Mouse (Mus musculus) cerebellum, adult 8-10 months (tissue): ENCODE results near the gene Dag1.
"Not testable (repeated sequence)": the region's sequence is repeated elsewhere in the genome, so short reads cannot be mapped to it uniquely, and the experiment has no call there.

Experiments
- DNase-seq: peaks from one replicate; pipeline ENCODE4 v3.0.0; 2022

Dag1 gene

DNA sequence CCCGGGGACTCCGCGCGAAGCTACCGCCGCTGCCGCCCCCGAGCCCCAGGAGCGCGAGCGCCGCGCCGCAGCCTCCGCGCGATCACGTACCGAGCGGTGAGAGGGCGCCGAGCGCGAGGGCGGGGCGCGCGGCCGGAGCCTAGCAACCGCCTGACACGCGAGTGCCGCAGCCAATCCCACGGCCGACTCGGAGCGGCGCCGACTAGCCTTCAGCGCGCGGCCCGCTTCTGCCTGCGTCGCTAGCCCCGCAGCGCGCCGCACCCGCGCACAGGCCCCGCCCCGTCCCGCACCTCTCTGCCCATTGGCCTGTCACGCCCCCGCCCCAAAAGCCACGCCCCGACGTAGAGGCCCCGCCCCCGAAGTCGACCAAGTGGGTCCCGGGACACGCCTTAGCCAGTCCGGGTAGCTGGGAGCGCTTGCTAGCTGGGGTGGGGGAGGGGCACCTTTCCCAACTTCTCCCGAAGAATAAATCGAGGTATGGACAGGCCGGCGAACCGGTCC is at the start of gene Dag1:
TSS of gene Dag1 (minus strand) at position 269 of the 501 bp plus-strand sequence.
- DNase-seq = peak; percentile 99

DNA sequence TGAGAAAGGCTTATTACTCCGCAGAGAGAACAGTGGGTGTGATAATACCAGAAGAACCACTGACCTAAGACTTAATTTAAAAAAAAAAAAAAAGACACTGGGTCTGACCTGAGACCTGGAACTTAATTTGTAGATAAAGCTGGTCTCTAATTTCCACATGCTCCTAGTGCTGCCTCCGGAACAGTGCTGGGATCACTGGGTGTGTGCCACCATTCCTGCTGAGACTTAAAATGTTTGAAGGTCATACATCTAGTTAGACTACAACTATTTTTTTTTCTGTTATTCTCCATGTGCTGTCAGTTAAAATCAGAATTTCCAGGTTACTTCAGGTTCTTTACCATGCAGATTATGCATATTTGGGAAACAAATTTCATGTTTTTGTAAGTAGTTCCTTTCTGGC is 44.4 kb upstream of the Dag1 start:
- DNase-seq = no peak

DNA sequence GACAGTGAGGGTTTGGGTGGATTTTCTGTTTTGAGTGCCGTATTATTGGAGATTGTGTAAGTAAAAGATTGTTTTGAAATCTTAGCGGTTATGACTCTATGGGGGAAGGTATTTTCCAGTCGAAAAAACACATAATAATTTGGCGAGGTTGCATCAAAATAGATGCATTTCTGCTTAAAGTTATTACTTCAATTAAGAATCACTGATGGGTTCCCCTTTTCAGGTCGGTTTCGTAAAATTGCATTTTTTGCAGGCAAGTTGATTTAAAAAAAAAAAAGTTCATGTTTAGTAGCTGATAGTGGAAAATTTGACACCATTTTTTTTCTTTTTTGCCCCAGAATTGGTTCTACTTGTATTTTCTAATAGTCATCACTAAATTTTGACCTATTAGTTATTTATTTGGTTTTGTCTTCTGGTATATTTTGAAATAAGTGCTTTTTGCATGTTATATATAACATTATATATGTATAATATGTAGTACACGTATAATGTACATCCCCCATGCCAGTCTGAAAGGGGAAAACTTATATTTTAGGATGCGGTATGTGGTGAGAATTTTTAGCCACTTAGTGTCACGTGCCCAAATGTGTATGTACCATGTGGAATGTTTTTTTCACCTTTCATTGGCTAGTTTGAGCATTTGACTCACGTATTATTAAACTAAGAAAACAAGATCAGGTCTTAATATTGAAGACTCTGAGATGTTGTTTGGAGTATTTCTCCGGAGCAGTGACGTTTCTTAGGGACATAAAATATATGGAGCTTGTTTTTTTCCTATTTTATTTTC is 43.5 kb upstream of the Dag1 start:
- no peak for DNase-seq

DNA sequence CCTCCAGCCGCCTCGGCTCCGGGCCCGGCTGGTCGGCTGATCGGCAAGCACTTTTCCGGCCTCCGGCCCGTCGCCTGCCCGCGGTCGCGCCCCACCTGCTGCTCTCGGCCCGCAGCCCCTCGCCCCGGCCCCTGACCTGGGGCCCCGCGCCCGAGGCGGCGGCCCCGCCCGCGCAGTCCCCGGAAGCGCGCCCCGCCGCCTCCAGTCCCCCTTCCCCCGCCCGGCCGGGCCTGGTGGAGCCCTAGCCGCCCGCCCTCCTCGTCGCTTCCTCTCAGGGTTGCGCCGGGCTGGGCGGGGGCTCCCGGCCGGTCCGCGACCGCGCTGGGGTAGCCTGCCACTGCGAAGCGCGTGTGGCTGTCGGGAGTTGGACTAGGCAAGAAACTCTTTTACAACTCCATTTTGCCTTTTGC is 42.8 kb upstream of the Dag1 start:
- DNase-seq = no peak

DNA sequence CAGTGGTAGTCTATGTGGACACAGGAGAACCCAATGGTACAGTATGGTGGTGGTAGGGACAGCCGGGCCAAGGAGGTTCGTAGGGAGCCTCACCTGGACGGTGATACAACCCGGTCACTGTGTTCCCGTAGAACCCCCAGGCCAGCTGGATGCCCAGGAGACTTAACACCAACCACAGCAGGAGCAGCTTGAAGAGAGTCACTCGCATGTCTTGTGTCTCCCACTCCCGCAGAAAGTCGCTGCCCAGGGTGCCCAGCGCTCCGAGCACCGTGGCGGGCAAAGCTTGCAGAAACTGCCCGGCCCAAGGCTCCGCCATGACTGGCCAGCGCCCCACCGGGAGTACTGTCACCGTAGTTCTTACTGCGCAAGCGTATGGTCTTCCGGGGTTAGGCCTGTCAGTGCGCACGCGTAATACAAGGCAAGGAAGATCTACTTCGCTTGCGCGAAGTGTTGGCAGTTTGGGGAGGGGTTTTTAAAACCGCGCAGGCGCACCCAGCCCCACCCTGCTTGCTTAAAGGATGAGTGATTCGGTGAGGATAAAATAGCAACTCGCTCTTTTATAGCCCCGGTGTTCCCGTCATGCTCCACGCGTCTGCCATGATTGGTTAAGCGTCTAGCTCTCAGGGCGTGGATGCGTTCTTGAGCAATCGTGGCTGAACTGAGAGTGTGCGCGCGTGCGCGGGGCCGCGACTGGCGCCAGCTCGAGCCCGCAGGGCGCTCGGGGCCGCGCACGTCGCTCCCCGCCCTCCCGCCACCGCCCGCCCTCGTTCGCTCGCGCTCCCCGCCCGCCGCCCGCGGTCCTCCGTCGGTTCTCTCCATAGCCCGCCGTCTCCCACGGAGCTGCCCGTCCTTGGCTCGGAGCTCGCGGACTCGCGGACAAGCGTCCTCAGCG is 42.1 kb upstream of the Dag1 start, which contains the start of the genes Rhoa and Tcta:
TSS of gene Rhoa (plus strand) at position 501 of the 892 bp plus-strand sequence.
TSS of gene Tcta (minus strand) at position 532 of the 892 bp plus-strand sequence.
- peak; percentile 98 for DNase-seq

DNA sequence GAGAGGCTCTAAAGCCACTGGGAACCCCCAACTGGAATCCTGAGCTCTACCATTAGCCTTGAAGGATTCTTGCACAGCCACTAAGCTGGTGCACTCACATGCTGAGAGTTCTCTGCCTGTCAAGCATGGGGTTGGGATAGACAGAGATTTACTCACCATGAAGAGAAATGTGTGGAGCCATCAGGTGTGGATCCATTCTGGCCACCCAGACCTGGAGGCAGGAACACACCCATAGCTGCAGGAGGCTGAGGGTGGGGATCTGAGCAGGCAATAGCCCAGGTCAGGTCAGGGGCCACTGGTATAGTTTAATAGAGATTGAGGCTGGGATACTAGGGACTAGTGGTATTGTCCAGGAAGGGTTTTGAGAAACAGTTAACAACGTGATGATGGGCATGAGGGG is 41.4 kb upstream of the Dag1 start:
- peak; percentile 45 for DNase-seq

DNA sequence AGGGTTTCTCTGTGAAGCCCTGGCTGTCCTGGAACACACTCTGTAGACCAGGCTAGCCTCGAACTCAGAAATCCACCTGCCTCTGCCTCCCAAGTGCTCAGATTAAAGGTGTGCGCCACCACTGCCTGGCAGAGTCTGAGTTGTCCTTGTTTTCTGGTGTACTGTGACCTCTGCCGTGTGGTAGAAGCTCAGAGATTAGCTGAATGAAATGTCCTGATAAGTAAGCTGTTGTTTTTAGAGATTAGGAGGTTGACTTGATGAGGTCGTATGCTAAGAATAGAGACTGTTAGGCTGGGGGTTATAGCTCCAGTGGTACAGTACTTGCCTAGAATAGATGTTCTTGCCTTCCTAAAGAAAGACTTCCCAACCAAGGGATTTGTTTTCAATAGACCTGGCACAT is 41.0 kb upstream of the Dag1 start:
- DNase-seq = no peak

DNA sequence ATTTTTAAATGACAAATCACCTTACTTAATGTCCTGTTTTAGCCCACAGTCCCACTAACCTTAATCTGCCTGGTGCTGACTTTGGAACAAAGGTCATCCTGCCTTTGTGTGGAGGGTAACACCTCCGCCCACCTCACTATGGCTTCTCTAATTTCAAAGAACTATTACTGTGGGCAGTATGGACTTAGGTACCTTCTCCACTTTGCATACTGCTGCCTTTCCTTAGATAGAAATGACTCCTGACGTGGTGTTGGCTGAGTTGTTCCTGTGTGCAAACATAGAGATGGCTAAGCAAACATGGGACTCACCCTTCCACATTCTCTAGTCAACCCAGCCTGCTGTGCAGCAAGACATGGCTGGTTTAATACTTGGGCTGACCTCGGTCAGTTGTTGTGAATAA is 38.1 kb upstream of the Dag1 start:
- no peak for DNase-seq

DNA sequence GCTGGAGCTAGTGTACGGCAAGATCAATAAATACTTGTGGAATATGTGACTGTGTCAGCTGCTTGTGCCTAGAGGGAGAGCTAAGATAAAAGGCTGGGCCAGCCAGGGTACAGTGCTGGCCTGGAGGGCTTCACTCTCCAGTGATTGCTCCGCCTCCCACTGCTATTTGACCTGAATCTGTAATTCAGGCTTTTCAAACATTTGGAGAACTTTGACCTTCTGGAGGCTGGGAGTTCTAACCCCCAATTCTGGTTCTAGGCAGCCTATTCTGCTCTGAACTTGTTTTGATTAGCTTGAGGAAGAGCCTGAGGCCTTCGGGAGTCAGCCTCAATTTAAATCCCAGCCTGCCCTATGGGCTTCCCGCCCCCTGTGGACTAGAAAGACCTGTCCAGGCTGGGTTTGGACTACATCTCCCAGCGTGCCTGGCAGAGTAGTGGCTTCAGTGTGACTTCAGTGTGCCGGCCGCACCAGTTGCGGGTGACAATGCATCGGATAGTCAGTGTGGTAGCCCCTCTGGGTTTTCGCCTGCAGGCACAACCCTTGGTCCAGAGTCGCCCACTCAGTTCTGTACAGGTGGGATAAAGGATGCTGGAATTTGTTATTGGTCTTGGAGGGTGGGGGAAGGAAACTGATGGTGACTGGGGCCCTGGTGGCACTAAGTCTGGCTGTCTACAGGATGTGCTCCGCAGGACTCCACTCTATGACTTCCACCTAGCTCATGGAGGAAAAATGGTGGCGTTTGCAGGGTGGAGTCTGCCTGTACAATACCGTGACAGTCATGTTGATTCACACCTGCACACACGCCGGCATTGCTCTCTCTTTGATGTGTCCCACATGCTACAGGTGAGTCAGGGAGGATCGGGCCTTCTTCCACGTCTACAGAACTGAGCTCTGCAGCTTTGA is 32.9 kb upstream of the Dag1 start, which contains the start of gene Amt:
TSS of gene Amt (plus strand) at position 401 of the 903 bp plus-strand sequence.
- peak; percentile 45 for DNase-seq

DNA sequence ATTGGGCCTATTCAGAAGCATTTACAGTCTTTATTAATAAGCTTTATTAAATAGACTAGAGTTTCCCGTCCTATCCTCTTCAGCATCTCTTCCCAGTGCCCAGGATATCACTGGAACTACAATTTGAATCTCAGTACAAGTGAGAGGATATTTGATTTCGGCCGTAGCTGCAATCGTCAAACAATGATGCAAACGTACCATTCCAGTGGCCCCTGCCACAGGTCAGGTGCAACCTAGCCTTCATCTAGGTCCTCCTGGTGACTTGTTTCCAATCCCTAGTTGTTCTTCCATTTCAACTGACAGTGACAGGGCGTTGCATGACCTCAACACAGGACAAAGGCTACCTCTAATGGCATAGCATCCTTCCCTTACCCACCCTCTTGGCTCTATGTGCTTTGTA is 27.0 kb upstream of the Dag1 start:
- DNase-seq = no peak

DNA sequence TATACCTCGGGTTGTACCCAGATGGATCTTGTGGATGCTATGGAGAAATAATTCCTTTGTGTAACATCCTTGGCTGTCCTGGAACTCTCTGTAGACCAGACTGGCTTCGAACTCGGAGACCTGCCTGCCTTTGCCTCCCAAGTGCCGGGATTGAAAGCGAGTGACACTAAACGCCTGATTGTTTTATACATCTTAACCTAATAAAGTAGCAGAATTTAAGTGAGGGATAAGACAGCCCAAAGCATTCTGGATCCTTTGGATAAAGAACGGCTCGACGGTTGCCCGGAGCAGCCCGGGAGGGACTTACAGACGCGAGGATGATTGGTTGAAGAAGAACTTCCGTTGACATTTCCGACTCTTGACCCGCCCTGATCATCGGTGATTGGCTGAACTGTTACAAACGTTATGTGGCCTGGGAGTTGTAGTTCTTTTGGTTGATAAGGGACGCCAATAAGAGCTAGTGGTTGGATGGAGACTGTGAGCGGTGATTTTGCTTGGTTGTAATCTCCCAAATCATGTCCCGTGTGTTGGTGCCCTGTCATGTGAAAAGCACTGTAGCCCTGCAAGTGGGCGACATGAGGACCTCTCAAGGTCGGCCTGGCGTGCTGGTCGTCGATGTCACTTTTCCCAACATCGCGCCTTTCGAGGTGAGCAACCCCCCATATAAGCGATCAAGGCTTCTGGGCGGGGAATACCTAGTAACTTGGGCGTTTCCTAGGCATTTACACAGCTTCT is 26.4 kb upstream of the Dag1 start, which contains the start of gene Nicn1:
TSS of gene Nicn1 (plus strand) at position 414 of the 735 bp plus-strand sequence.
- DNase-seq = peak; percentile 88

DNA sequence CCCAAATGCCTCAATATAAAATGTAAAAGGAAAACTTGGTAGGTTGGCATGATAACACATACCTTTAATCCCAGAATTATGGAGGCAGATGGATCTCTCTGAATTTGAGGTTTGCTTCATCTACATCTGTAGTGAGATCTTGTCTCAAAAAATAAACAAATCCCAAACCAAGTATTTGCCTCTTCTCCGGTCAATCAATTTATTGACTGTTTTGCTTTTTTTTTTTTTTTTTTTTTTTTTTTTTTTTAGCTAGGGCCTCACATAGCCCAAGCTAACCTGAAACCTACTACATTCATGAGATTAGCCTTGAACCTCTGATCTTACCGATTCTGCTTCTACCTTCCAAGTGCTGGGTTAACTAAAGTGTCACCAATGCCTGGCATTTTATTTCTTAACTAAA is 25.6 kb upstream of the Dag1 start:
- DNase-seq = no peak

DNA sequence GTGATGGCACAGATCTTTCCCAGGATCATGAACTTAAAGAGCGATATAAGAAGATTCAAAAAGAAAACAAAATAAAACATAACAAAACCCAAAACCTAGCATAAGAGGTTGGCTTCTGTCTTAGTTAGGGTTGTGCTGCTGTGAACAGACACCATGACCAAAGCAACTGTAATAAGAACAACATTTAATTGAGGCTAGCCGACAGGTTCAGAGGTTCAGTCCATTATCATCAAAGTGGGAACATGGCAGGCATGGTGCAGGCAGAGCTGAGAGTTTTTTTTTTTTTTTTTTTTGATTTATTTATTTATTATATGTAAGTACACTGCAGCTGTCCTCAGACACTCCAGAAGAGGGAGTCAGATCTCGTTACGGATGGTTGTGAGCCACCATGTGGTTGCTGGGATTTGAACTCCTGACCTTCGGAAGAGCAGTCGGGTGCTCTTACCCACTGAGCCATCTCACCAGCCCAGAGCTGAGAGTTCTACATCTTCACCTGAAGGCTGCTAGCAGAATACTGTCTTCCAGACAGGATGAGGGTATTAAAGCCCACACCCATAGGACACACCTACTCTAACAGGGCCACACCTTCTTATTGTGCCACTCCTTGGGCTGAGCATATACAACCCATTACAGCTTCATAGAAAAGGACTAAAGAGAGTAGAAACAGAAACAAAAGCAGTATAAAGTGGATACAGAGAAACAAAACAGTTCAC is 23.9 kb upstream of the Dag1 start:
- DNase-seq = not testable (repeated sequence)

DNA sequence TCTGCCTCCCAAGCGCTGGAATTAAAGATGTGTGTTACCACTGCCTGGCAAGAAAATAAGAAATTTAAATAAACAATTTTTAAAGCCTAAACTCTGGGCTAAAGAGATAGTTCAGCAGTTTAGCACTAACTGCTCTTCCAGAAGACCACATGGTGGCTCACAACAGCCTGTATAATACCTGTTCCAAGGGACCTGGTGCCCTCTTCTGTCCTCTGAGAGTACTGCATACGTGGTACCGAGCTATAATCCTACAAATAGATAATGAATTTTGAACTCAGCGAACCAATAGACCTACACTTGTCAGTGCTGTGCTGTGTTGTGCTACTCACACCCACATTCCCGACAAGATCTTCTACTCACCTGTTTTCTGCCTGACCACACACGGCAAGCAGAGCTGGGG is 20.7 kb upstream of the Dag1 start:
- DNase-seq = peak; percentile 72

DNA sequence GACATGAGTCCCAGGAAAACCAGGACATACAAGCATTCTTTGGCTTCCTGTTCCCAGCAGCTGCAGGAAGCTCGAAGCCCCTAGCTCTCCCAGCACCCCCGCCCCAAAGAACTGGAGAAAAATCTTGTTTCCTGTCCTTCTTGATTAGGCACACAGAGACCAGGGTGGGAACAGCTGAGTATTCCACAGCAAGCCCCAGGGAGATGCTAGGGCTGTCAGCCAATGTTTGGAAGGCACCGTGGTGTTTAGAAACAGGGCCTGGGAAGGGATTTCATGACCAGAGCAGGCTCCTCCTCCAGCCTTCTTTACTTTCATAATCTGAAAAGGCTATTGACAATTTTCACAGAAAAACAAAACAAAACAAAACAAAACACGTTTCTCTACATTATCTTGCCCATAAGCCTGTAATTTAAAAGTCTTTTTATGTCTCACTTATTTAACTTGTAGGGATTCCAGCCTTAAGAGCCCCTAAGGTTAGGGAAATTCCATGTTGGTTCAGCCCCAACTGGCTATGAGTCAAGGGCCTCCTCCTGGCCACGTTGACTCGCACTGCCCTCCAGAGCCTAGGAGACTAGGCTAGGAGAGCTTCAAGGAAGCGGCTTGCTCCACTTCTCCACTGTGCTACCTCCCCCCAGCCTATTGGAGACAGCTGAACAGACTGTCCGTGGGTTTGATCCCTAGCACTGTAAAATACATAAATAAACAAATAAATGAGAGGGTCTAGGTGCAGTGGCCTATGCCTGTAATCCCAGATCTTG is 16.5 kb upstream of the Dag1 start:
- no peak for DNase-seq

DNA sequence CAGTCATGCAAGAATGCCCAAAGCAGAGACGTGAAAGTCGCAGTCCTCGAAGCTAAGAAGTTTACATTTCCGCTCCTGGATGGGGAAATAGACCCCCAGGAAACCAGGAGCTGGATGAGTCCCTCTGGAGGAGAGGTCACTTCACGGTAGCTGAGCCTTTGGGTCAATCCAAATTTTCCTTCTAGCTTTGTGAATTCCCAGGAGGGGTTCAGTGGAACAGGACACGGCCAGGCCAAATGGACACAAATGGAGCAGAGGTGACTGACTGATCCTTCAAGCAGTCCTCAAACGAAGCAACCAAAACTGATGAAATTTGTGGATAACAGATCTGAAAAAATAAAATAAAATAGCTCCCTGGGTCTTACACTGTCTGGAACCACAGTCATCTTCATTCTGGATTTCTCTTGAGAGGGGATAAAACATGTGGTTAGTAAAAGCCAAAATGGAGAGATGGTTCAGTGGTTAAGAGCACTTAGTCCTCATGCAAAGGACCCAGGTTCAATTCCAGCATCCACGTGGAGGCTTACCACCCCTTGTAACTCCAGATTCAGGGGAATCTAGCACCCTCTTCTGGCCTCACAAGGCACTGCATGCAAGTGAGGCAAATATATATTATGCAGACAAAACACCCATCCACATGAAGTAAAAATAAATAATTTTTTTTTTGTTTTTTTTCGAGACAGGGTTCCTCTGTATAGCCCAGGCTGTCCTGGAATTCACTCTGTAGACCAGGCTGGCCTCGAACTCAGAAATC is 15.1 kb upstream of the Dag1 start:
- no peak for DNase-seq

DNA sequence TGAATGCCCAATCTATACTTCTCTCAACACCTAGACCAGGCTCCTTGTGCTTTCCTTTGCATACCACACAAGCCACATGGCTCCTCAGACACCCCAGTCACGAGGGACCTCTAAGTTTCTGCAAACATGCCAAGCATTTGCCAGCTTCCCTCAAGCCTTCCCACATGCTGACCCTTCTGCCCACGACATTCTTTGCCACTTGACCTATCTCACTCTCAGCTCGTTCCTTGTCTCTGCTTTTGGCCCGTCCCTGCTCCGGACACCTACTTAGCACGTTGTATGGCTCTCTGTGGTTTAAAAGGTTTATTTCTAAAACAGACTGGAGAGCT is 11.5 kb upstream of the Dag1 start:
- DNase-seq = no peak

DNA sequence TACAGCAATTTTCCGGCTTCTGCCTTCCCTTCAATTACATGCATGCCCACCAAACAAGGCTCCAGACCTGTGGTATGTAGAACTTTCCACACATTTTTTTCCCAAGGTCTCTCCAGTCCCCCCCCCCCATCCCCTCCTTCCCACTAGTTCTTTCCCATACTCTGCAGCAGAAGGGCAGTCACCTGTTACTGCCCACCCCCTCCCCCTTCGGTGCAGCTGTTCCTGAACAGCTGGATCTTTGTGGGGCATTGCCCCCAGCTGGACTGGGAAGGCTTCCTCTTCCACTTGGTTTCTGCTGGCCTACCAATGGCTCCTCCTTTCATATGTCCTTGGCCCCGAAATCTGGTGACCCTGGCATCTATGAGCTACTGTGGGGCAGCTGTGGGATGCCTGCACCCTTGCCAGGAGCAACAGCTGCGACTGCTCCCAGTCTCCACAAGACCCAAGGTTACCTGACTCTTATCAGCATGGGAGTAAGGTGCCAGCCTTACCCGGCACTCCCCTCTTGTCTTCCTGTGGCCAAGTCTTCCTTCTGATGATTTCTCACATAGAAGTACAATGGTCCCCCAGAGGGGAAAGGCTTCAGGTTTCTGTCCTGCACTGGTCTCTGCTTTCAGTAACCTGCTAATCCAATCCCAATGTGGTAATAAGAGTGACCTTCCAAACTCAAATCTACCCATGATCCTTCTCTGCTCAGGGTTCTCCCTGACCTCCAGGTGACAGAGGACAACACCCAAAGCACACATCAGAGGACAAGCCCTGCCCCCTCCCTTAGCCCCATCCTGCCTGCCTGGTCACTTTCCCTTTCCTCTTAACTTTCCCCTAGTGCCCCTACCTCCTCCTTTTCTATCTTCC is 10.9 kb upstream of the Dag1 start:
- DNase-seq = no peak

DNA sequence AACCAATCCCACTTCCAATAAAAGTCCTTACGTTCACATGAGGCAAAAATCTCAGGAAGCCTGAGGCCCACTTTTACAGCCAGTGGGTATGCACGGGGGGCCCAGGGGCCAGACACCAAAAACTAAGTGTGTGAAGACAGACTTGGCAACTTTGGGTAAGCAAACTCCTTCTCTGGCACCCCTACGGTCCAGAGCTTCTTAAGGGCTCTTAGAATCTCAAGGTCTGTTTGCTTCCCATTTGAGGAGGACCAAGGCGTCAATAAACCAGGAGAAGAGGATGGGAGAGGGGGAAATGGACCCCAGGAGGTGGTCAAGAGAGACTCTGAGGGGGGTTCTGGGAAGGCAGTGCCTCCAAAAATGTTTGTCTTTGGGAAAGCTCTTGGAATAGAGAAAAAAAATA is 9.7 kb upstream of the Dag1 start:
- DNase-seq = no peak
